Mouse (Mus musculus): ENCODE results near the gene Auts2. TPM values are rescaled to one million over a fixed set of nuclear protein-coding genes. Genes with fewer than 3 reads are reported as not detected.
A peak's percentile ranks its signal among the peaks of the same experiment; 100 is the strongest.

The Auts2 gene
- polyA plus RNA-seq, 1 experiment: 39.0 TPM

- H3K27ac ChIP-seq (ENCODE audit: insufficient read depth, low read length): no peak overlapping the region
- 86% methylated on average over 3 of the region's 3 CpGs for whole genome bisulfite sequencing
Observed at GRCm38 (mm10) chr5:132329171-132329936, 213.8 kb downstream of the Auts2 start.

GRCm38 (mm10) chr5:132324246-132324883 is 218.8 kb downstream of the Auts2 start:
- no peaks in the 10 kb centered on the region for H3K27me3 ChIP-seq (ENCODE audit: control insufficient read depth, insufficient read depth, low read length)
- no peak overlapping the region for H3K27ac ChIP-seq (ENCODE audit: insufficient read depth, low read length)
- H3K4me3 ChIP-seq (replicated peaks; ENCODE audit: insufficient read depth, low read depth, low read length): no peak overlapping the region
- peaks cover 3% of the 10 kb centered on the region for H3K4me1 ChIP-seq (ENCODE audit: control insufficient read depth, insufficient read depth, low read length)
- DNase-seq: no peak
- TF ChIP-seq POLR2A (IDR thresholded peaks at IDR 0.05; ENCODE audit: borderline replicate concordance, insufficient read depth, low read length) (no peak), CTCF (IDR thresholded peaks at IDR 0.05; ENCODE audit: borderline replicate concordance, insufficient read depth, low read depth, low read length) (no peak)
- WGBS: 68% methylated on average over 6 of the region's 6 CpGs

More at GRCm38 (mm10) chr5:132329171-132329936, 213.8 kb downstream of the Auts2 start:
- no peak for TF ChIP-seq CTCF (IDR thresholded peaks at IDR 0.05; ENCODE audit: borderline replicate concordance, insufficient read depth, low read depth, low read length)
- TF ChIP-seq POLR2A (IDR thresholded peaks at IDR 0.05; ENCODE audit: borderline replicate concordance, insufficient read depth, low read length): no peak
- Histone ChIP-seq H3K27me3 (ENCODE audit: control insufficient read depth, insufficient read depth, low read length) (no peaks in the 10 kb centered on the region), H3K4me3 (replicated peaks; ENCODE audit: insufficient read depth, low read depth, low read length) (no peak overlapping the region), H3K4me1 (ENCODE audit: control insufficient read depth, insufficient read depth, low read length) (peaks cover 2% of the 10 kb centered on the region; the same call in 1 of the 2 replicates)
- DNase-seq: no peak

GRCm38 (mm10) chr5:132323608-132324007 is 219.5 kb downstream of the Auts2 start:
- H3K27me3 ChIP-seq (ENCODE audit: control insufficient read depth, insufficient read depth, low read length): no peaks in the 10 kb centered on the region
- TF ChIP-seq CTCF (IDR thresholded peaks at IDR 0.05; ENCODE audit: borderline replicate concordance, insufficient read depth, low read depth, low read length) (no peak), POLR2A (IDR thresholded peaks at IDR 0.05; ENCODE audit: borderline replicate concordance, insufficient read depth, low read length) (no peak)
- WGBS: 85% methylated on average over 4 of the region's 4 CpGs
- H3K4me3 ChIP-seq (replicated peaks; ENCODE audit: insufficient read depth, low read depth, low read length): no peak overlapping the region
- no peak for DNase-seq
- peaks cover 4% of the 10 kb centered on the region for H3K4me1 ChIP-seq (ENCODE audit: control insufficient read depth, insufficient read depth, low read length)
- no peak overlapping the region for H3K27ac ChIP-seq (ENCODE audit: insufficient read depth, low read length)

GRCm38 (mm10) chr5:132322971-132323370 is 220.2 kb downstream of the Auts2 start:
- Histone ChIP-seq H3K27me3 (ENCODE audit: control insufficient read depth, insufficient read depth, low read length) (no peaks in the 10 kb centered on the region), H3K4me3 (replicated peaks; ENCODE audit: insufficient read depth, low read depth, low read length) (no peak overlapping the region), H3K4me1 (ENCODE audit: control insufficient read depth, insufficient read depth, low read length) (peaks cover 10% of the 10 kb centered on the region), H3K27ac (ENCODE audit: insufficient read depth, low read length) (no peak overlapping the region)
- no peak for DNase-seq
- 68% methylated on average over 4 of the region's 4 CpGs for whole genome bisulfite sequencing
- TF ChIP-seq CTCF (IDR thresholded peaks at IDR 0.05; ENCODE audit: borderline replicate concordance, insufficient read depth, low read depth, low read length): no peak
- TF ChIP-seq POLR2A (IDR thresholded peaks at IDR 0.05; ENCODE audit: borderline replicate concordance, insufficient read depth, low read length): no peak

- H3K4me1 ChIP-seq (ENCODE audit: control insufficient read depth, insufficient read depth, low read length): peaks cover 15% of the 10 kb centered on the region
- TF ChIP-seq CTCF (IDR thresholded peaks at IDR 0.05; ENCODE audit: borderline replicate concordance, insufficient read depth, low read depth, low read length) (no peak), POLR2A (IDR thresholded peaks at IDR 0.05; ENCODE audit: borderline replicate concordance, insufficient read depth, low read length) (no peak)
- no peak overlapping the region for H3K27ac ChIP-seq (ENCODE audit: insufficient read depth, low read length)
- 28% methylated on average over 9 of the region's 9 CpGs for WGBS
- peak; percentile 40 to 58 for DNase-seq
- H3K27me3 ChIP-seq (ENCODE audit: control insufficient read depth, insufficient read depth, low read length): no peaks in the 10 kb centered on the region
- no peak overlapping the region for H3K4me3 ChIP-seq (replicated peaks; ENCODE audit: insufficient read depth, low read depth, low read length)
Observed at GRCm38 (mm10) chr5:132318026-132318765, 224.9 kb downstream of the Auts2 start.

- no peak overlapping the region for H3K4me3 ChIP-seq (replicated peaks; ENCODE audit: insufficient read depth, low read depth, low read length)
- DNase-seq: no peak
- 94% methylated on average over 6 of the region's 6 CpGs for WGBS
- H3K27ac ChIP-seq (ENCODE audit: insufficient read depth, low read length): no peak overlapping the region
- TF ChIP-seq POLR2A (IDR thresholded peaks at IDR 0.05; ENCODE audit: borderline replicate concordance, insufficient read depth, low read length) (no peak), CTCF (IDR thresholded peaks at IDR 0.05; ENCODE audit: borderline replicate concordance, insufficient read depth, low read depth, low read length) (no peak)
- peaks cover 15% of the 10 kb centered on the region; the same call in 1 of the 2 replicates for H3K4me1 ChIP-seq (ENCODE audit: control insufficient read depth, insufficient read depth, low read length)
- no peaks in the 10 kb centered on the region for H3K27me3 ChIP-seq (ENCODE audit: control insufficient read depth, insufficient read depth, low read length)
Observed at GRCm38 (mm10) chr5:132316897-132317296, 226.2 kb downstream of the Auts2 start.

- DNase-seq: no peak
- Histone ChIP-seq H3K27ac (ENCODE audit: insufficient read depth, low read length) (no peak overlapping the region), H3K27me3 (ENCODE audit: control insufficient read depth, insufficient read depth, low read length) (no peaks in the 10 kb centered on the region), H3K4me1 (ENCODE audit: control insufficient read depth, insufficient read depth, low read length) (peaks cover 12% of the 10 kb centered on the region; the same call in 1 of the 2 replicates), H3K4me3 (replicated peaks; ENCODE audit: insufficient read depth, low read depth, low read length) (no peak overlapping the region)
- WGBS: 67% methylated on average over 5 of the region's 5 CpGs
- TF ChIP-seq CTCF (IDR thresholded peaks at IDR 0.05; ENCODE audit: borderline replicate concordance, insufficient read depth, low read depth, low read length) (no peak), POLR2A (IDR thresholded peaks at IDR 0.05; ENCODE audit: borderline replicate concordance, insufficient read depth, low read length) (no peak)
Observed at GRCm38 (mm10) chr5:132314300-132314699, 228.8 kb downstream of the Auts2 start.

Data from cerebellum, adult 2 months (tissue).